Mouse (Mus musculus) ovary, adult 2 months (tissue): ENCODE measurements around the gene 4930415O20Rik. TPM values are rescaled to one million over a fixed set of nuclear protein-coding genes. Genes with fewer than 3 reads are reported as not detected.

Experiments used
- polyA plus RNA-seq: library from polyadenylated mRNA; depleted of rRNA; stranded (reverse); fragments of >200 nt; gene quantifications from 2 replicates; pipeline ENCODE4 v1.2.3, GENCODE M21; 2012; rRNA removed

4930415O20Rik gene
- 0.99 TPM in 1 of 2 replicates, not detected in the other for polyA plus RNA-seq

DNA sequence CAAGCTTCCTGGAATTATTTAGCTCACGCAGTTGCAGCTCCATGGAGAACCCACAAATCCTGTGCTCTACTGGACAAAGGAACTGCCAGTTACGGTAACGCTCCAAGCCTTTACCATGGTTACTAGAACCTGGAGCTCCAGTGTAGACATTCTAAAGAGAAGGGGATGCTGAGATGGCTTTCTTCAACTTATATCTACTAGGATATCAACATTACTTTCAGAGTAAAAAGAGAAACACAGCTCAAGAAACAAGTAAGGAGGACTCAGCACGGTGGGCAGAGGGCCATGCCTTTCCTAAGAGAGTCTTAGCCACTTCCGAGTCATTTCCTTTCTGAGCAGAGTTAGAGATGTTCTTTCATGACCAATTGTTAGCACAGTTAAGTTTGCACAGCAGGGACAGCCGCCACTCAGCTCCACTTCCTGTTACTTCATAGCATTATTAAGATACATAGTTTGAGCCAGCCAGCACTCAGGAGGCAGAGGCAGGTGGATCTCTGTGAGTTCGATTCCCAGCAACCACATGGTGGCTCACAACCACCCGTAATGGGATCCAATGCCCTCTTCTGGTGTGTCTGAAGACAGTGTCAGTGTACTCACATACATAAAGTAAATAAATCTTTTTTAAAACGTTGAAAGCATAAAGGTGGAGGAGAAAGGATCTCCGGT is at the start of gene 4930415O20Rik, which contains the start of gene Ccnt1:
TSS of gene 4930415O20Rik (plus strand) at position 132 of the 666 bp plus-strand sequence.
TSS of gene Ccnt1 (minus strand) at position 51 of the 666 bp plus-strand sequence.

DNA sequence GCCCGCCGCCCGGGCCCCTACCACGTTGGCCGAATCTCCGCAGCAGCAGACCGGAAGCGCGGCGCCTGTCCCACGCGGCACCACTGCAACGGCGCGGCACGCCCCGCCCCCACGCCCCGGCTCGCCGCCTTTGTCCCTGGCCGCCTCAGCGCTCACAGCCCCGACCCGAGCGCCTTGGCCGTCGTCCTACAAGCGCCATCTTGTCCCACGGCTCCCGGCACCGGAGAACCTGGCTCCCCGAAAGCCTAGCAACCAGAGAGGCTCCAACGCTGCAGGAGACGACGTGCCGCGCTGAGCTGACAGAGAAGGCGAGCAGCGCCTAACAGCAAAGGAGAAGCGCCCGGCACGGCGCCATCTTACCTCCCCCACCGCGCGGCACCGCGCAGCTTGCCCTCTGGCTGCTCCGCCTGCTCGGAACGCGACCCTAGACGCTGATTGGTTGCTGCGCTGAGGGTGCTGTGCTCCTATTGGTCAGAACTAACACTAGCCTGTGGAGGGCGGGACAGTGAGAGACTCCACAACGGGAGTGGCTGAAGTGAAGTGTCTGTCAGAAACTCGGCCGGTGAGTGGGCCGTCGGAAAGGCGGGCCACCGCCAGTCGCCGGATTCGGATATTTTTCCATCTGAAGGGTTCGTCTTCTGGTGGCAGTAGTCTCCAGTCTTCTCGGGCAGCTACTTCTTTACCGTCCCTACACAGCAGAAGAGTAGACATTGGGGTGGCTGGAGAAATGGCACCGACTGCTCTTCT is 36.8 kb upstream of the 4930415O20Rik start, which contains the start of gene Kansl2:
TSS of gene Kansl2 (minus strand) at position 384 of the 747 bp plus-strand sequence.

GRCm38 (mm10) chr15:98609331-98610130 is 38.7 kb downstream of the 4930415O20Rik start, which contains the start of gene Adcy6:
Gene Adcy6, minus strand, starts transcription at chr15:98610076.

GRCm38 (mm10) chr15:98630540-98630939 is 59.7 kb downstream of the 4930415O20Rik start, which contains the start of gene Cacnb3:
Gene Cacnb3, plus strand, starts transcription at chr15:98630840.

Other genes starting within 250 kb of the 4930415O20Rik start
- not detected in 2 replicates for gene Olfr284, start 230.0 kb upstream of the 4930415O20Rik start, polyA plus RNA-seq
- not detected in 2 replicates for gene Olfr283, start 190.1 kb upstream of the 4930415O20Rik start, polyA plus RNA-seq
- gene Olfr282, start 139.8 kb upstream of the 4930415O20Rik start, polyA plus RNA-seq = not detected in 2 replicates
- gene Olfr281, start 118.4 kb upstream of the 4930415O20Rik start, polyA plus RNA-seq = not detected in 2 replicates
- gene OR5BS1P, start 101.1 kb upstream of the 4930415O20Rik start, polyA plus RNA-seq = not detected in 2 replicates
- not detected in 2 replicates for gene Lalba, start 88.3 kb upstream of the 4930415O20Rik start, polyA plus RNA-seq
- not detected in 2 replicates for gene Olfr279, start 78.6 kb upstream of the 4930415O20Rik start, polyA plus RNA-seq
- gene Kansl2, start 36.7 kb upstream of the 4930415O20Rik start, polyA plus RNA-seq = 40.8 and 48.7 TPM in 2 replicates
- 14.3 and 16.6 TPM in 2 replicates for gene Ccnt1, start 81 bp upstream of the 4930415O20Rik start, polyA plus RNA-seq
- gene Adcy6, start 39.1 kb downstream of the 4930415O20Rik start, polyA plus RNA-seq = 92.3 and 95.3 TPM in 2 replicates
- 122 and 125 TPM in 2 replicates for gene Cacnb3, start 59.8 kb downstream of the 4930415O20Rik start, polyA plus RNA-seq
- 36.2 and 37.9 TPM in 2 replicates for gene Ddx23, start 91.9 kb downstream of the 4930415O20Rik start, polyA plus RNA-seq
- 2.1 and 2.6 TPM in 2 replicates for gene Rnd1, start 106.5 kb downstream of the 4930415O20Rik start, polyA plus RNA-seq
- gene Ccdc65, start 137.2 kb downstream of the 4930415O20Rik start, polyA plus RNA-seq = 6.3 and 7.8 TPM in 2 replicates
- 28.3 and 37.1 TPM in 2 replicates for gene Fkbp11, start 157.2 kb downstream of the 4930415O20Rik start, polyA plus RNA-seq
- gene Arf3, start 192.2 kb downstream of the 4930415O20Rik start, polyA plus RNA-seq = 143 and 148 TPM in 2 replicates
- gene Wnt10b, start 207.1 kb downstream of the 4930415O20Rik start, polyA plus RNA-seq = 104 and 226 TPM in 2 replicates
- gene Wnt1, start 218.9 kb downstream of the 4930415O20Rik start, polyA plus RNA-seq = 0.14 and 0.35 TPM in 2 replicates
- gene Ddn, start 238.5 kb downstream of the 4930415O20Rik start, polyA plus RNA-seq = 0.07 TPM in 1 of 2 replicates, not detected in the other